Mouse (Mus musculus): ENCODE measurements at regions not wholly inside any gene's neighbourhood (a gene's known extent, or its start where the extent isn't known, plus 50 kb on each side); places are given as distances from the start of the nearest gene placed in this dataset.

DNA sequence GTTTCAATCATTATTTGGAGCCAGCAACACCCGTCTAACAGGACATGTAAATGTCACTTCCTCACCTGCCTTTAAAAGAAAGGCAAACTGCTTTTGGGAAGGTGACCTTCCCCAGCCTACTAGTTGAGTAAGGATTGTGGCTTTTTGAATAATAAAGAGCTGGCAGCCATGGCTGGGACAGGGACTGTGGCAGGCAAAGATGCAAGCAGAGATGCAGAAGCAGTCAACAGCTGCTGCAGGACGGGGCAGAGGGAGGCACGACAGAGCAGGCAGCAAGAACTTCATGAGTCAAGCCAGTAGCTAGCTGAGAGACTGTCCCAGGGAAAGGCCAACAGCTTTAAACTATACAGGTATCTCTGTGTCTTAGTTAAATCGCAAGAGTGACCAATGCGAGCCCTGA lies 334.7 kb upstream of the Zfp462 start:
- no peak for DNase-seq

DNA sequence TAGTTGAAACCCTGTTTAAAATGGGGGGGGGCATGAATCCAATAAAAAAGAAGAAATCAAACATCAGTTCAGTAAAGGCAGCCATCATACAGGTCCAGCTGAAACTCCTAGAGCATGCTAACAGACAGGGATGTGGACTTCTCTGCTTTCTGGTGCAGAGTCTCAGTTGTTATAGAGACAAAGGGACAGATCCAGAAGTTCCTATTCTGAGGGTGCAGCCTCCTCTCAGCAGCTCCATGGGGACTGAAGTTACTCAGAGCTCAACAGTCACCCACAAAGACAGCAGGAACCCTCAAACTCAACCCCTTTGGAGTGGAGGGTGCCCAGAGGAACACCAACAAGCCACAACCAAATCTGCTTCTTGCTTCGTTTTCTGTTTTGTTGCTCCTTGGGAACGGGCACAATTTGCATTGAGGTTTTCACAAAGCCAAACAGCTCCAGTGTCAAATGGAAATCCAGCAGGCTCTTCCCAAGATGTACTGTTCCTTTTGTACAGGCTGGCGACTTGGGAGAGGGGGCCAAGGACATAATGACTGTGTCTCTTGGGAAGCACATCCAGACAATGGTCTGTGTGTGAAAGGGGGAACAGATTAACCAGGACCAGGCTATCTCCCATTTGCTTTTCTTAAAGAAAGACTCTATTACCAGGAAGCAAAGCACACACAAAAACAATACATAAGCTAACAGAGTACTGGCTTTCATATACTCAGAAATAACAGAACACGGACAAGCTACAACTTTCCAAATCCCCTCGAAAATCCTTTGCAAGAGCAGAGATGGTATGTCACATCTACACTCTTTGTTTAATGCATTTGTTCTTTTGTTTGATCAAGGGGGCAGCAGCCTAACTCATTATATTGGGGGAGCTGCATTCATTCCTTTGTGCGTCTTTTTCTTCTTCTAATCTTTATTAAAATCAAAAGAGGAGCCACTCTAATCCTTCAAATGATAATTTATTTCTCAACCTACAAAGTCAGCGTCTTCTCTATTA lies 332.6 kb upstream of the Zfp462 start:
- no peak for DNase-seq

DNA sequence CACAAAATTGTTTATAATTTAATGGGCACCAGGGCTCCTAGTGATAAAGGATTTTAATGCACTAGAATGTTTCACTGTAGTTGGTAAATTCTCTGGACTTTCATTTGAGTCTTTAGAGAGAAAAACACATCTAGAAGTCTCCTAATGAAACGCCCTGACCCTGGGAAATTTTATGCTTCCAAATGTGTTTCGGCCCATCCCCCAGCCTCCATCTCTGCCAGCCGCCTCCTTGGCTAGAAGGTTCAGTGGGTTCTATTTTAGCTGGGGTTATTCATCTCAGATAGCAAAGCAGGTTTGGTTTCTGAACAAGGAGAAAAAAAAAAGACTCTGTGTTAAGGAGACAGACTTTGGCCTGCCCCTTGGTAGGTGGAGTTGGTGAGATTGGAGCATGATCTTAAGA lies 331.8 kb upstream of the Zfp462 start:
- no peak for DNase-seq

DNA sequence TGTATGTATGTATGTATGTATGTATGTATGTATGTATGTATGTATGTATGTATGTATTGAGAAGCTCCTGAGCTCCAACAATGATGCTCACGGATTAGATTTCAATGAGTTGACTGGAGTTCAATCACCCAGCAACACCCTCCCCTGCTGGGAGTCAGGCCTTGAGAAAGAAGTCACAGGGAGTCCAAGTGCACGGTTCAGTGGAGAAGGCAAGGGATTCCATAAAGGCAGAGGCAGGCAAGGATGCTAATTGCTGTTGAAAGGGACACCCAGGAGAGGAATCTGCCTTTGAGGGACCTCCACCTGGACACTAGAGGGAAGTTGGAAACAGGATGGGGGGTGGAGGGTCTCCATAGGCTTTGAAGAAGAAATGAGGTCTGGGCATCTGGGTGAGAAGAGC lies 331.2 kb upstream of the Zfp462 start:
- no peak for DNase-seq

DNA sequence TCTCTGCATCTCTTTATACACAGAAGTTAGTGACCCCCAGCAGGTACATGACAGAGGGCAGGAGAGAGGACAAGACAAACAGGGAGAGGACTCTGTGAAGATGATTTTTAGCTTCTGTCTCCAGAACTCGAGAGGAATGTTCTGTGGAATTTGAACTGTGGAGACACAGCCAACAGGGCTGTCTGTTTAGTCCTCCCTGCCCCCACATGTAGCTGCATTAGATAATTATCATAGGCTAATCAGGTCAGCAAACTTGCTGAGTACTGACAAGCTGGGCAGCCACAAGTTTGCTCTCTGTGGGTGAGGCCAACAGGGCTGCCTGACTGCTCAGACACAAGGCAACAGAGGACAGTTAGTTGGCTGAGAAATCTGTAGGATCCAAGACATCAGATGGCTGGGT lies 329.0 kb upstream of the Zfp462 start:
- DNase-seq, result no peak

DNA sequence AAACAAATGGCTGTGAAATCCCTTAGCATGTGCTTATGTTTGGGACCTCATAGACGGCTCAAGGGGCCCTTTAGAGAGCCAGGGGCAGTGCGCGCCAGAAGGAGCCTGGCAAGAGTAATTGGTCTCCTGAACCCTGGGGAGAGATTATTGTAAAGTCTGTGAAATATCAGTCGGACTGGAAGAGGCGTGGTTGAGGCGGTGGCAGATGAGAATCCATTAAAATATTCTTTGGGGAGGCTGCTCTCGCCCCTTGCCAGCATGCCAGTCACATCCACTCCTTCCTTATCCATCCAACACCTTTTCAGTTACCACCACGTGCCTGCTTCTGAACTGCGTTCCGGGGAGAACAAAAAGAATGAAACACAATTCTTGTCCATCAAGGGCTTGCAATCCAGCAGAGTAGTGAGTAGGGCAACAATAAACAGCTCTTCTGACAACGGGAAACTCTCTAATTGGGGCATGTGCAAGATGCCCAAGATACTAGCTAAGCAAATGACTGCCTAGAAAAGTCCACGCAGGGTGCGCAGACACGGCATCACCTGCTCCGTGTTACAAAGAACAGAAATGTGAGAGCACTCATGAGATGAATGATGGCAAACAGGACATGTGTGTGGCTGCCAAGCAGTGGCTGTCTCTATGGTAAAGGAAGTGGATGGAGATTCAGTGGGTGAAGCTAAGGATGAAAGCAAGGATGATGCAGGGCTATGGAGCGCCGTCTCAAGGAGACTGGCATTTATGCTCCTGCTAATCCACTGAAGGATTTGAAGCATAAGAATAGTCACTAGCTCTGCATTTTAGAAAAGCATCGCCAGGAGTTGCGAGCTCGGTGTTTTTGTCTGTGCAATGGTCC lies 320.6 kb upstream of the Zfp462 start:
- DNase-seq, result no peak

DNA sequence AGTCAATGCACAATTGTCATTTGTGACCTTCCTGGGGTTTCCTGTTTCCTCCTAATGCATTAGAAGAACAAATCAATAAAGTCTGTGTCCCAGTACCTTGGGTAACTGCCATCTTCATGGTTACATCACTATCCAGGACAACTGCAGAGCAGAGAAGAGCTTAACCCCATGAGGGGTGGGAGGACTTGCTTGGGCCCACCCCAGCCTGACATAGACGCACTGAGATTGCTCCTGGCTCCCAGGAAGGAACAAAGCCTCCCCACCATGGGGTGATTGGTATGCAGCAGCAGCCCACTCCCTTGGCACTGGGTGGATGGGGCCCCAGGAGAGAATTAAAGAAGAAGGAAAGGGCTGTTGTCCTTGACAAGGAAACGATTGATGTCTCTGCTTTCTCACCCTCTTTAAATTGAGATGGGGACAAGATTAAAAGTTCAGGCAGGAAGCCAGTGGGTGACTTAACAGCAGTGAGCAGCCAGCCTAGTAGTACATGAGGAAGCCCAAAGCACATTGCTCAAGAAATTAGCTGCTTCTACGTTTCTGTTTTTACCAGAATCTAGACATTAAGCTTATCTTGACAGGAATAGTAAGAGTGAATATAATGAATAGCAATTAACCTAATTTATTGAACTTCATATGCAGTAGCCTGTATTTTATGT lies 307.7 kb upstream of the Zfp462 start:
- DNase-seq, result no peak

DNA sequence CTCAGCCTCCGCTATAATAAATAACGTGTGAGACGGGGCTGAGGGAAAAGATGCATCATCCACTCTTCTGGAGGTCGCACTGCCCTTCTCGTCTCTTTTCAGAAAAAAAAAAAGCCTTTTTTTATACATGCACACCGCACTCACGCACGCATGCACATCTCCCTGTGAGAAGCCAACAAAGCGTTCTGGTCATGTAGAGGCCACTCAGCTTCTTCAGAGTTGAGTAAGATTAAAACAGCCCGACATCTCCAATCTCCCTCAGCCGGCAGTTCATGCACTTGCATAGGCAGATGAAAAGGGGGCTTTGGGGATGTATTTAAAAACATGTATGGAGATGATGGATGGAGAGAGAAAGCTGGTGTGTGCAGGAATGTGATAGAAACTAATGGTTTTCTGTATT lies 298.8 kb upstream of the Zfp462 start:
- DNase-seq, result no peak

DNA sequence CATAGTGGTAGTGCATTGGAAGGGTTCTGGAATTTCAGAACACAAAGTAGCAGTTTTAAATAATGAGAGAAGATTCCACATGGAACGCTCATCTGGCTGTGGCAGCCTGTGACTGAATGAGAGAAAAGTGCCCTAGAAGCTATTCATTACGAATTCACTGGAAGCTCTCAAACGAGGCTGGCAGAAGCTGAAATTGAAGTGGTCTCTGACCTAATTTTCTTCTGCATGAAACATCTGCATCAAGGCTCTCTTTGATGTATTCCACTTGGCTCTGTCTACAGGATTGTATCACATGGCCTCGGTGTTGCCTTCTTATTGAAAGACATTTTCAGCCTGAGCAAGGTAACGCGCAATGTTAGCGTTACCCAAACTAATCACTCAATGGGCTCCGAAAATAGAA lies 298.4 kb upstream of the Zfp462 start:
- DNase-seq, result no peak

DNA sequence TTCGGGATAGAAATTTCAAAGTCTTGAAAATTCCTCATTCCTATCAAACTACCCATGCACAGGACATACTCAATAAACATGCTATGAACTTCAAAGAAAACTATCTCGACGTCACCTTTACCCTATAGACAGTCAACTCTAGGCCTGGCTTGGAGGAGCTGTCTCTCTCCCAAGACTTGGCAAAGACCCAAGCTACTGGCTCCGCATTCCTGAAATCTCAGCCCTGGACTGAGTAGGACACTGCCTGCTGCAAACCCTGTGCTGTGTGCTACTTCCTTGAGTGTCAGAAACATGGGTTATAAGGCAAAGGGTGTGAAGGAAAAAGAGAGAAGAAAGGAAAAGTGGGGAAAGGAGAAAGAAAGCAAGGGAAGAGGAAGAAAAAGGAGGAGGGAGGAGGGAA lies 296.6 kb upstream of the Zfp462 start:
- no peak for DNase-seq

DNA sequence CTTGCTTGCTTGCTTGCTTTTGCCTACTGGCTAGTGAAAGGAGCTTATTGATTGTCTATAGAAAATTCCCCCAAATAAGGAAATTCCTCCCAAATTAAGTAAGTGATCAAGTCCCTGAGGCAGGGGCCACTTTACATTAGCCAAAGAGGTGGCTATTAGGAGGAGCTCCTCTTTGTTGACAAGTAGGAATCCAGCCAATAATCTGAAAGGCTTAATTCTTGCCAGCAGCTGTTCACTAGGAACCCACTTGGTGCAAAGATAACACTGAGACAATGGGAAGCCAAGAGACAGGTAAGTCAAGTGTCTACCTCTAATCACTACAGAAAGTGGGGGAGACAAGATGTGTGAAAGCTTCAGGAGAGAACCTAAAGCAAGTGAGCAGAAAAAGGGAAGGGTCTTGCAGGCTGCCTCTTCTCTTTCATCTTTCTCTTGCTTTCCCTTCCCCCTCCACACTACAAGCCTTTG lies 293.2 kb upstream of the Zfp462 start:
- no peak for DNase-seq

DNA sequence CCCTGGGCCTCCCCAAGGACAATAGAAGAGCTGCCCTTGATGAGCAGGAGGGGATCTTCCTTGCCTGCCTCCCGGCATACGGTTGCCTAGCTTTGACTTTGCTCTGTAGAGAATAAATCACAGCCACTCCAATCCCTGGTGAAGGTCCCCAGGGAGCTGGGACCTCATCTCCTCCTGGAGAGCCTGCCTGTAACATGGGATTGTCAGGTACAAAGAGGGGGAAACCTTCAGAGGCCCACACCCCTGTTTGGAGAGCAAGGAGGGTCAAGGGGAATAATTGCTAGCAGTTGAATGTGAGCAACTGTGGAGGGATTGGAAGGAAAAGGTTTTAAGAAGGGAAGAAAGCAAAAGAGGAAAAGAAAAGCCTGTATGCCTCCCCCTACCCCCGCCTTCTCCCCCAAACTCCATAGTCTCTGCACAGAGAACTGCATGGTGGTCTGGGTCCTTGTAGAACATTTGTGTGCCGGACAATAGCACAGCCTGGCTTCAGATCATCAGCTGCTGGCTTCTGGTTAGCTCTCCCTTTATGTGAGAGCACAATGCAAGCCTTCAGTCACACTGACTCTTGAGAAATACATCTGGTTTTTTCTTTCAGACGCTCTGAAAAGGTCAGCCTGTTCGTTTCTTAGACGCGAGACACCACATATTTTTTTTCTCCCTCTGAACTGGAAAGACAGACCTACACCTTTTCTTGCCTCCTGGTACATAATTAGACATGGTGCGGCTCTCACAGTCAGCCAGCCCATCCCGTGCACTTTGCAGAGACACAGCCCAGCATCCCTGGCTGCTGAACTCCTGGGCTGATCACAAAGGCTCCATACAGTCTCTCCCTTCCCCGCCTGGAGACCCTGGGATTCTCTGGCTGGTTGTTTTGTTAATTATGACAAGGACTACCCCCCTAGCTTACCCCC lies 292.5 kb upstream of the Zfp462 start:
- DNase-seq, result no peak

DNA sequence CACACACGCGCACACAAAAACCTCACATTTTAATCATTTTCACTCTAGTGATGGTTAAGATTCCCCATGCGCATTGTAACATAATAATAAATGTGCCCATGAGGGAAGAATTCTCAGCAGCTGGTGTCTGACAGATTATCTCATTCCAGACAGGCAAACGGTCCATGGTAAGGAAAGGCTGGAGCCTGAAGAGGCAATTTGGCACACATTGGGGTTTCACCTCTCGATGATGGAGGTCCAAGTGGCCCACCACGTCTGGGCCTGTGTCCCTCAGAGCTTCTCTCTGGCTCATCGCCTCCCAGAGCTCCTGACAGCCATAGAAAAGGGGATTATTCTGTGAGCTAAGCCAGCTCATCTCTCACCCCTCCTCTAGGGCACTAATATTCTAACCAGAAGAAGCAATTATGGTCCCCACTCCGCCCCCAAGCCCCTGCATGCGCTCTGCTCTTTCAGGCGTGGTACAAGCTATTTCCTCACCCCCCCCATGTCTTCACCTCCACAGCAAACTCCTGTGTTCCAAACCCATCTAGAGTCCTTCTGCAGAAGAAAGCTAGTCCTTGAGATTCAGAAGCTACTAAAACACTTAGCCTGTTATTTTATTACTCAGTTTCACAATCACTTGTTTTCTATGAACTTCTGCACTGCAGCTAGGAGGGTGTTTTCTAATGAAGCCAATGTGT lies 291.6 kb upstream of the Zfp462 start:
- no peak for DNase-seq
